Mouse (Mus musculus): Measurements from ENCODE around the gene Efna2. TPM values are rescaled to one million over a fixed set of nuclear protein-coding genes. Genes with fewer than 3 reads are reported as not detected.

Gene Efna2
- polyA plus RNA-seq, 1 experiment: 3.2 TPM

GRCm38 (mm10) chr10:80227877-80228775 lies 48.8 kb downstream of the Efna2 start:
- DNase-seq (ENCODE audit: low read depth): no peak

GRCm38 (mm10) chr10:80236145-80236825 lies 57.0 kb downstream of the Efna2 start:
- no peak for DNase-seq (ENCODE audit: low read depth)

- DNase-seq (ENCODE audit: low read depth): no peak
Observed at GRCm38 (mm10) chr10:80237020-80237419, 57.7 kb downstream of the Efna2 start.

GRCm38 (mm10) chr10:80238306-80238705 lies 59.0 kb downstream of the Efna2 start:
- no peak for DNase-seq (ENCODE audit: low read depth)

Other genes with a start within 250 kb of the Efna2 start
- 33.0 and 42.6 TPM in 2 replicates for gene Wdr18, start 219.3 kb upstream of the Efna2 start, polyA plus RNA-seq (2012; rRNA removed)
- gene Grin3b, start 208.8 kb upstream of the Efna2 start, polyA plus RNA-seq (2012; rRNA removed): 0.36 and 0.46 TPM in 2 replicates
- 201 and 219 TPM in 2 replicates for gene Tmem259, start 195.2 kb upstream of the Efna2 start, polyA plus RNA-seq (2012; rRNA removed)
- gene Cnn2, start 190.9 kb upstream of the Efna2 start, polyA plus RNA-seq (2012; rRNA removed): 68.5 and 75.3 TPM in 2 replicates
- gene Abca7, start 183.0 kb upstream of the Efna2 start, polyA plus RNA-seq (2012; rRNA removed): 5.5 and 8.5 TPM in 2 replicates
- 16.4 and 20.1 TPM in 2 replicates for gene Arhgap45, start 162.8 kb upstream of the Efna2 start, polyA plus RNA-seq (2012; rRNA removed)
- 152 and 167 TPM in 2 replicates for gene Polr2e, start 139.7 kb upstream of the Efna2 start, polyA plus RNA-seq (2012; rRNA removed)
- gene Gpx4, start 132.3 kb upstream of the Efna2 start, polyA plus RNA-seq (2012; rRNA removed): 721 and 1,178 TPM in 2 replicates
- 32.3 and 38.6 TPM in 2 replicates for gene Sbno2, start 73.9 kb upstream of the Efna2 start, polyA plus RNA-seq (2012; rRNA removed)
- 108 TPM in 2 replicates for gene Stk11, start 63.7 kb upstream of the Efna2 start, polyA plus RNA-seq (2012; rRNA removed)
- 561 and 619 TPM in 2 replicates for gene Atp5d, start 40.9 kb upstream of the Efna2 start, polyA plus RNA-seq (2012; rRNA removed)
- 32.6 and 47.3 TPM in 2 replicates for gene Cbarp, start 38.6 kb upstream of the Efna2 start, polyA plus RNA-seq (2012; rRNA removed)
- gene Midn, start 31.2 kb upstream of the Efna2 start, polyA plus RNA-seq (2012; rRNA removed): 35.1 and 46.4 TPM in 2 replicates
- gene Cirbp, start 13.5 kb upstream of the Efna2 start, polyA plus RNA-seq (2012; rRNA removed): 159 and 198 TPM in 2 replicates
- gene 1600002K03Rik, start 6.5 kb upstream of the Efna2 start, polyA plus RNA-seq (2012; rRNA removed): 9.3 and 13.7 TPM in 2 replicates
- gene Mum1, start 47.0 kb downstream of the Efna2 start, polyA plus RNA-seq (2012; rRNA removed): 52.5 and 54.1 TPM in 2 replicates
- 335 and 336 TPM in 2 replicates for gene Ndufs7, start 69.6 kb downstream of the Efna2 start, polyA plus RNA-seq (2012; rRNA removed)
- 252 and 295 TPM in 2 replicates for gene Gamt, start 81.5 kb downstream of the Efna2 start, polyA plus RNA-seq (2012; rRNA removed)
- gene Dazap1, start 82.0 kb downstream of the Efna2 start, polyA plus RNA-seq (2012; rRNA removed): 43.5 and 68.3 TPM in 2 replicates
- 1,514 and 1,586 TPM in 2 replicates for gene Rps15, start 113.0 kb downstream of the Efna2 start, polyA plus RNA-seq (2012; rRNA removed)
- gene Apc2, start 116.5 kb downstream of the Efna2 start, polyA plus RNA-seq (2012; rRNA removed): 1.4 and 1.5 TPM in 2 replicates
- gene 2310011J03Rik, start 141.1 kb downstream of the Efna2 start, polyA plus RNA-seq (2012; rRNA removed): 55.9 and 62.7 TPM in 2 replicates
- 10.4 and 10.6 TPM in 2 replicates for gene Pcsk4, start 150.0 kb downstream of the Efna2 start, polyA plus RNA-seq (2012; rRNA removed)
- 28.7 and 51.2 TPM in 2 replicates for gene Reep6, start 150.5 kb downstream of the Efna2 start, polyA plus RNA-seq (2012; rRNA removed)
- 11.2 and 18.2 TPM in 2 replicates for gene Adamtsl5, start 168.9 kb downstream of the Efna2 start, polyA plus RNA-seq (2012; rRNA removed)
- 0.57 and 0.93 TPM in 2 replicates for gene Plk5, start 177.0 kb downstream of the Efna2 start, polyA plus RNA-seq (2012; rRNA removed)
- 13.3 and 19.1 TPM in 2 replicates for gene Mex3d, start 208.2 kb downstream of the Efna2 start, polyA plus RNA-seq (2012; rRNA removed)
- gene Mbd3, start 220.1 kb downstream of the Efna2 start, polyA plus RNA-seq (2012; rRNA removed): 145 and 160 TPM in 2 replicates
- gene Uqcr11, start 227.3 kb downstream of the Efna2 start, polyA plus RNA-seq (2012; rRNA removed): 1,967 and 2,574 TPM in 2 replicates

Data from gonadal fat pad, adult 2 months (tissue).